Mouse (Mus musculus) CH12.LX (cell line): ENCODE data around the gene Fam168a. TPM values are rescaled to one million over a fixed set of nuclear protein-coding genes. Genes with fewer than 3 reads are reported as not detected.

Experiments
- DNase-seq: peaks from one replicate; pipeline ENCODE4 v3.0.0-alpha.2; 2013; ENCODE audit errors: extremely low read depth
- H3K27ac ChIP-seq: 2 replicates; pipeline ENCODE4 v1.5.1; 2012; ENCODE audit warnings: low read depth, mild to moderate bottlenecking, control low read depth, moderate library complexity; ENCODE audit not compliant: insufficient read depth
- H3K27me3 ChIP-seq: replicated peaks from 2 replicates; pipeline ENCODE3; 2012; ENCODE audit warnings: inconsistent platforms
- H3K36me3 ChIP-seq, 2 experiments: replicated peaks in 1 of 2; 2 replicates each; pipeline versions ENCODE3 to v1.6.1; 2012; ENCODE audit warnings: inconsistent platforms in 1 of 2, low read length in 1 of 2, mild to moderate bottlenecking in 1 of 2, mixed read lengths in 1 of 2, moderate library complexity in 1 of 2; ENCODE audit not compliant: control insufficient read depth in 1 of 2, insufficient read depth in 1 of 2
- H3K4me1 ChIP-seq, 2 experiments: 2 replicates each; pipeline ENCODE4 v1.6.1; 2012; ENCODE audit warnings: inconsistent platforms in 1 of 2, moderate library complexity in 1 of 2; ENCODE audit not compliant: insufficient read depth in 2 of 2, control insufficient read depth in 1 of 2
- H3K4me2 ChIP-seq: 2 replicates; pipeline ENCODE4 v1.6.1; 2012; ENCODE audit warnings: low read depth, mild to moderate bottlenecking, control low read depth; ENCODE audit not compliant: poor library complexity, insufficient read depth, severe bottlenecking
- H3K4me3 ChIP-seq, 3 experiments: fragments of 150-350 bp in 1 of 3; sonication (generic) in 1 of 3; replicated peaks in 1 of 3; 2 replicates each; pipeline versions ENCODE3 to v1.5.1; 2011 to 2012; ENCODE audit warnings: low read depth in 2 of 3, low read length in 2 of 3, mild to moderate bottlenecking in 2 of 3, moderate library complexity in 2 of 3, control low read depth in 1 of 3, improper control_type of control experiment in 1 of 3, inconsistent platforms in 1 of 3, mixed read lengths in 1 of 3; ENCODE audit not compliant: poor library complexity in 1 of 3
- H3K79me2 ChIP-seq: replicated peaks from 2 replicates; pipeline ENCODE4 v1.6.1; 2012; ENCODE audit warnings: mild to moderate bottlenecking, moderate library complexity; ENCODE audit not compliant: control insufficient read depth, poor library complexity, insufficient read depth, severe bottlenecking; ENCODE audit errors: extremely low read depth
- H3K9ac ChIP-seq: 2 replicates; pipeline ENCODE4 v1.6.1; 2012; ENCODE audit warnings: low read depth, mild to moderate bottlenecking, control low read depth, moderate library complexity; ENCODE audit not compliant: insufficient read depth
- H3K9me3 ChIP-seq: replicated peaks from 2 replicates; pipeline ENCODE3; 2012; ENCODE audit warnings: low read length, inconsistent platforms, mixed read lengths
- E2F4 ChIP-seq: IDR thresholded peaks from 2 replicates; pipeline ENCODE4 v1.6.1; 2011; ENCODE audit warnings: low read depth, low read length, improper control_type of control experiment; ENCODE audit not compliant: insufficient replicate concordance
- ELF1 ChIP-seq: IDR thresholded peaks from 2 replicates; pipeline ENCODE4 v1.6.1; 2014; ENCODE audit warnings: low read depth, mild to moderate bottlenecking, inconsistent platforms, low read length, improper control_type of control experiment
- GABPA ChIP-seq: IDR thresholded peaks from 2 replicates; pipeline ENCODE4 v1.6.1; 2012; ENCODE audit warnings: low read depth, low read length, improper control_type of control experiment, inconsistent platforms; ENCODE audit not compliant: insufficient replicate concordance
- HCFC1 ChIP-seq: IDR thresholded peaks from 2 replicates; pipeline ENCODE4 v1.6.1; 2012; ENCODE audit warnings: low read depth, mild to moderate bottlenecking, inconsistent platforms, low read length, improper control_type of control experiment
- JUN ChIP-seq: IDR thresholded peaks from 2 replicates; pipeline ENCODE4 v1.6.1; 2011; ENCODE audit warnings: low read depth, mild to moderate bottlenecking, low read length, improper control_type of control experiment, moderate library complexity; ENCODE audit not compliant: insufficient read depth
- KAT2A ChIP-seq: IDR thresholded peaks from 2 replicates; pipeline ENCODE4 v1.6.1; 2012; ENCODE audit warnings: low read length, improper control_type of control experiment, inconsistent platforms; ENCODE audit not compliant: insufficient replicate concordance
- MAFK ChIP-seq: IDR thresholded peaks from 2 replicates; pipeline ENCODE4 v1.6.1; 2011; ENCODE audit warnings: low read length, improper control_type of control experiment; ENCODE audit not compliant: insufficient replicate concordance
- MAX ChIP-seq: IDR thresholded peaks from 2 replicates; pipeline ENCODE4 v1.6.1; 2011; ENCODE audit warnings: low read length, improper control_type of control experiment
- MEF2A ChIP-seq: IDR thresholded peaks from 2 replicates; pipeline ENCODE4 v1.6.1; 2014; ENCODE audit warnings: low read depth, mild to moderate bottlenecking, inconsistent platforms, low read length, improper control_type of control experiment, borderline replicate concordance
- POLR2AphosphoS2 ChIP-seq: IDR thresholded peaks from 2 replicates; pipeline ENCODE4 v1.6.1; 2011; ENCODE audit warnings: low read depth, low read length, improper control_type of control experiment
- RCOR1 ChIP-seq: conservative IDR thresholded peaks from 2 replicates; pipeline ENCODE4 v1.6.1; 2012; ENCODE audit warnings: low read depth, mild to moderate bottlenecking, inconsistent platforms, low read length, improper control_type of control experiment
- SIN3A ChIP-seq: IDR thresholded peaks from 2 replicates; pipeline ENCODE4 v1.6.1; 2012; ENCODE audit warnings: low read length, improper control_type of control experiment, inconsistent platforms
- SMC3 ChIP-seq: IDR thresholded peaks from 2 replicates; pipeline ENCODE4 v1.6.1; 2011; ENCODE audit warnings: low read depth, low read length, improper control_type of control experiment
- TBP ChIP-seq: conservative IDR thresholded peaks from 2 replicates; pipeline ENCODE4 v1.6.1; 2011; ENCODE audit warnings: low read depth, low read length, improper control_type of control experiment
- UBTF ChIP-seq: IDR thresholded peaks from 2 replicates; pipeline ENCODE4 v1.6.1; 2012; ENCODE audit warnings: low read depth, mild to moderate bottlenecking, inconsistent platforms, low read length, improper control_type of control experiment, moderate library complexity
- USF2 ChIP-seq: conservative IDR thresholded peaks from 2 replicates; pipeline ENCODE4 v1.6.1; 2011; ENCODE audit warnings: low read depth, low read length, improper control_type of control experiment
- ZC3H11A ChIP-seq: IDR thresholded peaks from 2 replicates; pipeline ENCODE4 v1.6.1; 2012; ENCODE audit warnings: low read depth, mild to moderate bottlenecking, inconsistent platforms, low read length, improper control_type of control experiment
- ZKSCAN1 ChIP-seq: IDR thresholded peaks from 2 replicates; pipeline ENCODE4 v1.6.1; 2012; ENCODE audit warnings: low read depth, inconsistent platforms, low read length, improper control_type of control experiment, borderline replicate concordance
- ZMIZ1 ChIP-seq: IDR thresholded peaks from 2 replicates; pipeline ENCODE4 v1.6.1; 2012; ENCODE audit warnings: low read depth, mild to moderate bottlenecking, inconsistent platforms, low read length, improper control_type of control experiment
- ZNF384 ChIP-seq: IDR thresholded peaks from 2 replicates; pipeline ENCODE4 v1.6.1; 2012; ENCODE audit warnings: low read depth, low read length, improper control_type of control experiment, inconsistent platforms
- dilution Hi-C: fragments of 300-500 bp; cut with MboI; formaldehyde crosslinking; loops from 2 replicates; pipeline ENCODE4 v1.14.3; 2020; ENCODE audit warnings: low sequenced_read_pairs; ENCODE audit not compliant: extremely low pct_unique_long_range_greater_than_20kb, extremely low pct_ligation_motif_present
- in situ Hi-C: fragments of 300-500 bp; cut with MboI; formaldehyde crosslinking; loops from 3 replicates; pipeline ENCODE4 v1.14.3; 2019; ENCODE audit warnings: low sequenced_read_pairs, low pct_ligation_motif_present, low pct_unique_long_range_greater_than_20kb, mixed read lengths
- polyA plus RNA-seq: library from polyadenylated mRNA; unstranded; fragments of >175 nt; gene quantifications from 2 replicates; pipeline ENCODE4 v1.2.1, GENCODE M21; 2012; ENCODE audit warnings: low read depth; ENCODE audit not compliant: insufficient read length
- total RNA-seq, 2 experiments: library from RNA; depleted of rRNA; stranded (reverse); fragments of 300-350 nt in 1 of 2; fragments of >200 nt in 1 of 2; gene quantifications; 2 replicates each; pipeline ENCODE4 v1.2.3; 2012 to 2014

The Fam168a gene
- total and polyA plus RNA-seq, 3 experiments = 4.0 to 15.0 (median 4.9) TPM

GRCm38 (mm10) chr7:100835711-100836110, 129.3 kb downstream of the Fam168a start:
- TF ChIP-seq E2F4 (no peak), SIN3A (no peak), KAT2A (no peak), ZNF384 (no peak), USF2 (no peak)
- peaks cover 2 to 62% of the 10 kb centered on the region in 2 experiments for H3K36me3 ChIP-seq

GRCm38 (mm10) chr7:100836657-100837056, 130.2 kb downstream of the Fam168a start:
- dilution Hi-C loops = no loop called here
- peaks cover 0 to 10% of the 10 kb centered on the region in 2 experiments; a peak in 2 of 4 replicates for H3K4me1 ChIP-seq

More at GRCm38 (mm10) chr7:100835711-100836110, 129.3 kb downstream of the Fam168a start:
- no peak overlapping the region for H3K4me2 ChIP-seq
- no peaks in the 10 kb centered on the region for H3K27me3 ChIP-seq
- dilution Hi-C loops = no loop called here
- no peak for DNase-seq
- no peak overlapping the region for H3K9ac ChIP-seq
- no peaks in the 10 kb centered on the region for H3K9me3 ChIP-seq
- in situ Hi-C loops = no loop called here
- no peak overlapping the region for H3K4me3 ChIP-seq
- H3K27ac ChIP-seq = no peak overlapping the region
- H3K4me1 ChIP-seq = peaks cover 0 to 10% of the 10 kb centered on the region in 2 experiments; a peak in 2 of 4 replicates
- H3K79me2 ChIP-seq = no peaks in the 10 kb centered on the region

GRCm38 (mm10) chr7:100837701-100838100, 131.3 kb downstream of the Fam168a start:
- no peak overlapping the region for H3K4me3 ChIP-seq
- in situ Hi-C loops = no loop called here
- no peak for DNase-seq
- H3K79me2 ChIP-seq = no peaks in the 10 kb centered on the region
- H3K4me2 ChIP-seq = no peak overlapping the region
- TF ChIP-seq ELF1 (no peak), ZC3H11A (no peak), ZNF384 (no peak), SMC3 (no peak), UBTF (no peak), MAFK (no peak), POLR2AphosphoS2 (no peak), MAX (no peak), GABPA (no peak), JUN (no peak), MEF2A (no peak), ZKSCAN1 (no peak)
- no peaks in the 10 kb centered on the region for H3K9me3 ChIP-seq
- H3K9ac ChIP-seq = no peak overlapping the region
- no peaks in the 10 kb centered on the region for H3K27me3 ChIP-seq
- H3K4me1 ChIP-seq = peaks cover 0 to 10% of the 10 kb centered on the region in 2 experiments; a peak in 2 of 4 replicates
- H3K36me3 ChIP-seq = peaks cover 2 to 64% of the 10 kb centered on the region in 2 experiments
- no peak overlapping the region for H3K27ac ChIP-seq
- dilution Hi-C loops = no loop called here

More at GRCm38 (mm10) chr7:100836657-100837056, 130.2 kb downstream of the Fam168a start:
- H3K27ac ChIP-seq = no peak overlapping the region
- no peak for TF ChIP-seq ZMIZ1
- TF ChIP-seq SMC3 = no peak
- no peak for TF ChIP-seq RCOR1
- no peak for TF ChIP-seq USF2
- TF ChIP-seq TBP = no peak
- no peak for TF ChIP-seq JUN
- no peak for TF ChIP-seq HCFC1
- DNase-seq = no peak
- H3K9me3 ChIP-seq = no peaks in the 10 kb centered on the region
- no peaks in the 10 kb centered on the region for H3K27me3 ChIP-seq
- H3K4me3 ChIP-seq = no peak overlapping the region
- no peak overlapping the region for H3K4me2 ChIP-seq
- peaks cover 2 to 60% of the 10 kb centered on the region in 2 experiments for H3K36me3 ChIP-seq
- no peaks in the 10 kb centered on the region for H3K79me2 ChIP-seq
- in situ Hi-C loops = no loop called here
- no peak overlapping the region for H3K9ac ChIP-seq
